Mouse (Mus musculus): Measurements from ENCODE around the gene Lmbr1l.

DNA sequence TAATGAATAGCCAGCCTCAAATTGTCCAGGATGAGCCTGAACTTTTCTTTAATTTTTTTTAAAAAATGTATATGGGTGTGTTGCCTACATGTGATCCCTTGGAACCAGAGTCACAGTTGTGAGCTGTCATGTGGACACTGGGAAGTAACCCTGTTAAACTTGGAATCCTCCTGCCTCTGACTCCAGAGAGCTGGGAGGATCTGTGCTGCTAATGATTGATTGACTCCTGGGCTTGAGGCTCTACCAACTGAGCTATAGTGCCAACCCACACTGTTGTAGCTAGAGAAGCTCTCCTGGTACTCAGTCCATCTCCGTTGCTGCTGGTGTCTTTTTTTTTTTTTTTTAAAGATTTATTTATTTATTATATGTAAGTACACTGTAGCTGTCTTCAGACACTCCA lies 33.9 kb downstream of the Lmbr1l start:
- no peak for TF ChIP-seq CTCF (conservative IDR thresholded peaks at IDR 0.05 in 1 of 2, IDR thresholded peaks at IDR 0.05 in 1 of 2; ENCODE audit: low read depth in 2 of 2, low read length in 2 of 2)
- TF ChIP-seq E2F4 (IDR thresholded peaks at IDR 0.05; ENCODE audit: insufficient replicate concordance, low read depth, low read length): no peak
- no peak for TF ChIP-seq EP300 (IDR thresholded peaks at IDR 0.05; ENCODE audit: low read length)
- TF ChIP-seq ZC3H11A (IDR thresholded peaks at IDR 0.05; ENCODE audit: low read depth, low read length): no peak
- no peak for TF ChIP-seq POLR2A (IDR thresholded peaks at IDR 0.05; ENCODE audit: low read depth, low read length)
- no peak for TF ChIP-seq USF1 (IDR thresholded peaks at IDR 0.05; ENCODE audit: low read depth, low read length)
- TF ChIP-seq BHLHE40 (IDR thresholded peaks at IDR 0.05; ENCODE audit: low read depth, low read length): no peak
- no peak for TF ChIP-seq PAX5 (IDR thresholded peaks at IDR 0.05; ENCODE audit: low read length)
- TF ChIP-seq MAZ (IDR thresholded peaks at IDR 0.05; ENCODE audit: low read depth, low read length): no peak
- TF ChIP-seq TCF12 (IDR thresholded peaks at IDR 0.05; ENCODE audit: low read depth, low read length): no peak

All from CH12.LX (cell line).